Mouse (Mus musculus): ENCODE measurements around the gene Art2b. TPM values are rescaled to one million over a fixed set of nuclear protein-coding genes. Genes with fewer than 3 reads are reported as not detected.
"Not testable (repeated sequence)": the region's sequence is repeated elsewhere in the genome, so short reads cannot be mapped to it uniquely, and the experiment has no call there.

Gene Art2b
- polyA plus RNA-seq, 2 experiments from 2014 or later: 54.4 to 136 TPM

DNA sequence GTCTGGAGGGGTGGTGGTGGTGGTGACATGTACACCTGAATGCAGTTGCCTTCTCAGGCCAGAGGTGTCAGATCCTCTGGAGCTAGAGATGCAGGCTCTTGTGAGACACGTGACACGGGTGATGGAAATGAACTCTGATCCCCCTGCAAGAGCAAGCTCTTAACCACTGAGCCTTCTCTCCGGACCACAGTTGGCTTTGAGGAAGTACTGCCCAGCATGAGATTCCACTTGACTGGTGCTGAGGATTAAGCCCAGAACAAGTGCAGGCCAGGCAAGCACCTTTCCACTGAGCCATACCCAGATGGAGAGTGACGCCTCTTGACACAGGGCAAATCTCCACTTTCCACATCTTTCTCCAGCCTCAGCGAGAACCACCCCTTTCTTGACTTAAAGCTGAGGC is 26.0 kb downstream of the Art2b start:
- ATAC-seq: not testable (repeated sequence)

DNA sequence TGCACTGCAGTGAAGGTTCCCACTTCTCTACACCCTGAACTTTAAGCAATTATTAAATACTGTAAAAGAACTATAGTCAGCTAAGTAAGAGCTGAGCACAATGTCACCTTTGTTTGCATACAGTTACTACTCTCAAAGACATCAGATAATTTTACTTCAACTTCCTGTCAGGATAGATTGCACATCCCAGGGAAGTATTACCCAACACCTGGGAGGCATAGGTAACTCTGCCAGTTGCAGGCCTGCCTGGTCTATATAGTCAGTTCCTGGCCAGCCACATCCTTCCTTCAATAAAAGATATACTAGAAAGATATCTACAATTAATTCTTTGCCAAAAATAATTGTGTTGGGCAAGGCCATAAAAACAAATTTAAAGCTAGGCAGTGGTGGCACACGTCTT is 28.0 kb downstream of the Art2b start:
- no peak for ATAC-seq

DNA sequence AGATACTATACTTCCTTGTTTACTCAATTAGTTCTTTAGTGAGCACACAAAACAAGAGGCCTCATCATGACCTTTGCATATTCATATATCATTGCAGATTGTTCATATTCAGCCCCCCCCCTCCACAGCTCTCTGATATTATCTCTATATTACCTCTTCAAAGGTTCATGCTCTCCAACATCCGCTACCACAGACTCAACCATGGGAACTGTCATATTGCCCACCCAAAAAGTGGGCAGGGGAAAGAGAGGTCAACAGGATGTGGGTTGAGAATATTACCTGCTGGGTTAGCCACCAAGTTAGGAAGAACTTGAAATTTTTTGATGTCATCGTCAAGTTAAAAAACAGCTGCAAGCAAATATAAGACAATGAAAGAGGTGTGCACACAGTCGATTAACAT is 29.9 kb downstream of the Art2b start:
- ATAC-seq: peak; percentile 86

- ATAC-seq: no peak
Measured at GRCm38 (mm10) chr7:101551530-101551929, 33.9 kb downstream of the Art2b start.

- peak; percentile 22 for ATAC-seq
Measured at GRCm38 (mm10) chr7:101550686-101551485, 34.5 kb downstream of the Art2b start.

DNA sequence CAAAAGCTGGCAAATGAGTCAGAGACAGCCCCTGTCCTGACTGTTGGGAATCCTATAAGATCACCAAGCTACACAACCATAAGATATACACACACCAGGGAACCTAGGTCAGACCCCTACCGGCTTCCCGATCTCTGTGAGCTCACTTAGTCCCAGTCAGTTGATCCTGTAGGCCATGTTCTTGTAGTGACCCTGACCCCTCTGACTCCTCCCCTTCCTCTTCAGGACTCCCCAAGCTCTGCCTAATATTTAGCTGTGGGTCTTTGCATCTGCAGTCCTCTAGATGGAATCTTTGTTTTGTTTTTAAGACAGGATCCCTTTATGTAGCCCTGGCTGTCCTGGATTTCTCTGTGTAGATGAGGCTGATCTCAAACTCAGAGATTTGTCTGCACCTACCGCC is 36.1 kb downstream of the Art2b start:
- ATAC-seq: no peak

DNA sequence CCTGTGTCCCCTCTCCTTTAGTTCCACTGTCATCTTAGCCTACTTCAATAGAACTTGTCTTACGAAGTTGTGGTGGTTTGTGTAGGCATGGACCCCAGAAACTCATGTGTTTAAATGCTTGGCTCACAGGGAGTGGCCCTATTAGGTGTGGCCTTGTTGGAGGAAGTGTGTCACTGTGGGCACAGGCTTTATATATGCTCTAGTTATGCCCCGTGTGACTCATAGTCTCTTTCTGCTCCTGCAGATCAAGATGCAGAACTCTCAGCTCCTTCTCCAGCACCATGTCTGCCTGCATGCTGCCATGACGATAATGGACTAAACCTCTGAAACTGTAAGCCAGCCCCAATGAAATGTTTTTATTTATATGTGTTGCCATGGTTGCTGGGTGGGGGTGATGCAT is 37.7 kb downstream of the Art2b start:
- ATAC-seq: peak; percentile 64

GRCm38 (mm10) chr7:101541734-101542133 is 43.7 kb downstream of the Art2b start:
- no peak for ATAC-seq

DNA sequence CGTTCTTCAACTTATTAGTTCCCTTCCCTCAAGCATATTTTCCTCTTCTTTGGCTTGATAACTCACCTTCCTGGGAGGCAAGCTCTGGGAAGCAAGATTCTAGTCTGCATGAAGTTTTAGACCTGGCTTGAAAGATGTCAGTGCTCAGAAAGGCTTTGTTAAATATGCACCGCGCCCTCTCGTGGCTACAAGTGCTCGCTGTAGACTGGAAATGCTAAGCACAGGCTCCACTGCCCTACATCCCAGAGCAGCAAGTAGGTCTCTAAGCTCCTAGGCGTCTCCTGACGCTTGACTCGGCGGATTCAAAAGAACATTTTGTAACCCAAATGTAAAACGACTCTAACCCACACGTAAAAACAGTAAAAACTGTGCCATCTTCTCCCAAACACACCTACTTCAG is 44.3 kb downstream of the Art2b start:
- peak; percentile 36 for ATAC-seq

GRCm38 (mm10) chr7:101540684-101541083 is 44.7 kb downstream of the Art2b start:
- ATAC-seq: peak; percentile 21

- no peak for ATAC-seq
Measured at GRCm38 (mm10) chr7:101539774-101540173, 45.6 kb downstream of the Art2b start.

DNA sequence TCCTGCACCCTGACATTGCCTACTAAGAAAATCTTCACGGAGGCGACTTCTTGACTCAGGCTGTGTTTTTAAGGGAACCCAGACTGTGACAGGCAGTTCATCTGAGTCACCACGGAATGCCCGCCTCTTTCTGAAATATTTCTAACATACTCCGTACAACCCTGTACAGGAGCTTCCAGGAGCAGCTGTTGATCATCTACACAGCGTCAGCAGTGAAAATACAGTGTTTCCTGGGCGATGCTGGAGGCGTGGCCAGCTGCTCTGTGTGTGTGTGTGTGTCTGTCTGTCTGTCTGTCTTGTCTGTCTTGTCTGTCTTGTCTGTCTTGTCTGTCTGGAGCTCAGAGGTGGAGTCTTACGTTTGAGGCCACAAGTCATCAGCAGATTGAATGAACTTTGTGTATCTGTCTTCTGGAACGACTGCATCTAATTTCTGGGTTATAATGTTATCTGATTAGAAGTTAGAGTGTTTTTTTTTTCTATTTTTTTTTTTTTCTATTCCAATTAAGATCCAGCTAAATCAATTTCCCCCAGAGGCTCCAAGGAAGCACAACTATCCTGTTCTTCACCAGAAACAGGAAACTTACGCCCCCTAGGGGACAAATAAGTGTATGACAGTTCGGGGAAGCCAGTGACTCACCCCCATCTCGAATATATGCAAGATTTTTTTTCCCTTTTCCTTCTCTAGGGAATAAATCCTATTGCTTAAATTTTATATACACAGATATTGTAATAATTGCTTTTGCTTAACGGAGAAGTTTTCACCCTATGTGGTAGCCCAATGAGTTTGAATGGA is 47.1 kb downstream of the Art2b start:
- peak; percentile 79 for ATAC-seq

DNA sequence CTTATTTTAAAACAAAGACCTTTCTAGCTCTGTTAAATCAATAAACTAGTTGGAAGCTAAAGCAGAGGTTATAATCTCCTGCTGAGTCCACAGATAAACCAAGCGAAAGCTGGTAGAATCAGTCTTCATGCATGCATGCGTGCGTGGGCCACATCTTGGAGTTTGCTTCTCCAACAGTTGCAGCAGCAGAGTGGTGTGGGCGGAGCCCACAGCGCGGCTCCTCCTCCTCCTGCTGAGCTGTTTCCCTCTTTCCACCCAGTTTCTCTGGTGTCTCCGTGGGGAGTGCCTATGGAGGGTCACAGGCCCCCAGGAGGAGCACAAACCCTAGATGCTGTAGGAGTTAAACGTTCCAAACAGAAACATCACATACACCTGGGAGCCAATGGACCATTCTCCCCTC is 47.9 kb downstream of the Art2b start:
- ATAC-seq: peak; percentile 27

GRCm38 (mm10) chr7:101535517-101535916 is 49.9 kb downstream of the Art2b start:
- no peak for ATAC-seq

DNA sequence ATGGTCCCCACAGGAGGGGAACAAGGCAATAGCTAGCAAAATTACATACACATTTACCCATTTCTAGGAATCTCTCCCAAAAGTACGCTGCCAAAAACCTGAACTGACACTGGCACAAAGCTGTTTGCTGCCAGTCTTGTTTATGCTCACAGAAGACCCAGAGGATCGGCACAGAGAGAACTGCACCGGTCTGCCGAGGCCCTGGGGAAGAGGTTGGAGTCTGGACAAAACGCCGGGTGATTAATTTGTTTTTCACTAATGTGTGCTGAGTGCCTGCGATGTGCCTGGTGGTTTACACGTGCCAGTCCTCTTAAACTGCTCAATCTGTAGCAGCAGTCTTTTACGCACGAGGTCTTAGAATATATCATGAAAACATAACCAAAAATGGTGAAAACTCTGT is 50.3 kb downstream of the Art2b start:
- no peak for ATAC-seq

- ATAC-seq: no peak
Measured at GRCm38 (mm10) chr7:101534428-101534827, 51.0 kb downstream of the Art2b start.

Other genes starting within 250 kb of the Art2b start
- gene Arap1, start 237.5 kb downstream of the Art2b start, polyA plus RNA-seq (2017; shearing (Covaris generic)): 10 to 100 TPM; 27.1 to 51.2 TPM
- gene Gm45837, start 174.7 kb downstream of the Art2b start, polyA plus RNA-seq (2017; shearing (Covaris generic)): 10 to 100 TPM; 15.9 to 22.1 TPM
- gene Pde2a, start 163.9 kb downstream of the Art2b start, polyA plus RNA-seq (2017; shearing (Covaris generic)): 10 to 100 TPM; 13.4 to 18.5 TPM
- gene Clpb, start 78.0 kb upstream of the Art2b start, polyA plus RNA-seq (2017; shearing (Covaris generic)): 10 to 100 TPM in 1 of 2 experiments, 1 to 10 TPM in 1; 8.8 to 13.3 TPM
- not detected for gene Phox2a, start 232.7 kb upstream of the Art2b start, polyA plus RNA-seq (2017; shearing (Covaris generic))

Measured in activated CD4-positive, CD25-positive, alpha-beta regulatory T cell, adult 4 months (primary cell).